Mouse (Mus musculus): ENCODE data around the gene Pgpep1.

The Pgpep1 gene

GRCm38 (mm10) chr8:70631436-70631835 lies 28.8 kb downstream of the Pgpep1 start:
- H3K36me3 ChIP-seq (ENCODE audit: insufficient read depth, low read length): no peaks in the 10 kb centered on the region
- H3K4me1 ChIP-seq (replicated peaks; ENCODE audit: low read depth, low read length): peaks cover 58% of the 10 kb centered on the region
- TF ChIP-seq NANOG (IDR thresholded peaks at IDR 0.05; ENCODE audit: borderline replicate concordance, low read length): no peak
- TF ChIP-seq CTCF (conservative IDR thresholded peaks at IDR 0.05; ENCODE audit: low read length): no peak
- TF ChIP-seq POU5F1 (IDR thresholded peaks at IDR 0.05; ENCODE audit: borderline replicate concordance, low read length): no peak
- peaks cover 5% of the 10 kb centered on the region; the same call in 1 of the 2 replicates for H3K27me3 ChIP-seq (ENCODE audit: insufficient read depth, low read length)
- H3K9me3 ChIP-seq (ENCODE audit: low read length): no peaks in the 10 kb centered on the region
- H3K4me3 ChIP-seq (replicated peaks; ENCODE audit: low read length): peak overlapping the region; percentile 76

DNA sequence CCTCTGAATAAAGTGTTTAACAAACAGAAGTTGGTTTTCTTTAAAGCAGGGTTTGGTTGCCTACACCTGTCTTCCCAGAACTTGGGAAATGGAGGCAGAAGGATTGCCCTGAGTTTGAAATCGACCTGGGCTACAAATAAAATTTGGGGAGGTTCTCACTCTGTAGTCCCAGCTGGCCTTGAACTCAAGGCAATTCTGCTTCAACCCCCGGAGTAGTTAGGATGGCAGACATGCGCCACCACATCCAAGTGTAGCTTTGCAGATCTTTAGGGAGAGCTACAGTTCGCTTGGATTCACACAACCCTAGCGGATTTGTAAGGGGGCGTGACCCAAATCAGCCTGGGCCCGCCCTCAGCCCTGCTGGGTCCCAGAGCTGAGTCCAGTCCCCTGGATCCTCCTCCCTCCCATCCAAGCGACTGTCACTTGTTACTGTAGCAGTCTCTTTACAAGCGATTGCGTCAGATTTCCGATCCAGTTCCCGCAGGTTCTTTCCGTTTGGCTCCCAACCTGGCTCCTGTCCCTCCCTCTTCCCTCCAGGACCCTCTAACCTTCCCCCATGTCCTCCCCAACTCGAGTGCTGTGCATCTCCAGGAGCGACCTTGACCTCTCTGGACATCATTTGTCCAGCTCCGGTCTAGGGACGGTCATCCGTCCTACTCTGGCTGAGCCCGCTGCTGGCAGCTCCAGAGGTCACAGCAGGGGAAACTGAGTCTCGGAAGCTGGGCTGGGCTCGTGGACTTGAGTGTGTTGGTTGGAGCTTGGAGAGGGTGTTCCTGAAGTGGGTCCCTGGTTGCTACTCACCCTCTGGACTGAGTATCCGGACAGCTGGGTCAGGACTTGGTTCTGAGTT lies 29.4 kb downstream of the Pgpep1 start:
- peaks cover 55% of the 10 kb centered on the region for H3K4me1 ChIP-seq (replicated peaks; ENCODE audit: low read depth, low read length)
- peaks cover 5% of the 10 kb centered on the region; the same call in 1 of the 2 replicates for H3K27me3 ChIP-seq (ENCODE audit: insufficient read depth, low read length)
- H3K36me3 ChIP-seq (ENCODE audit: insufficient read depth, low read length): no peaks in the 10 kb centered on the region
- H3K4me3 ChIP-seq (replicated peaks; ENCODE audit: low read length): peak overlapping the region; percentile 76
- no peaks in the 10 kb centered on the region for H3K9me3 ChIP-seq (ENCODE audit: low read length)
- no peak for TF ChIP-seq CTCF (conservative IDR thresholded peaks at IDR 0.05; ENCODE audit: low read length)
- no peak for TF ChIP-seq POU5F1 (IDR thresholded peaks at IDR 0.05; ENCODE audit: borderline replicate concordance, low read length)
- TF ChIP-seq NANOG (IDR thresholded peaks at IDR 0.05; ENCODE audit: borderline replicate concordance, low read length): no peak

- H3K36me3 ChIP-seq (ENCODE audit: insufficient read depth, low read length): no peaks in the 10 kb centered on the region
- peak overlapping the region; percentile 76 for H3K4me3 ChIP-seq (replicated peaks; ENCODE audit: low read length)
- 0 out of 2 replicates have a peak, but pooled peaks cover under 1% of the 10 kb centered on the region for H3K9me3 ChIP-seq (ENCODE audit: low read length)
- H3K4me1 ChIP-seq (replicated peaks; ENCODE audit: low read depth, low read length): peaks cover 49% of the 10 kb centered on the region
- TF ChIP-seq CTCF (conservative IDR thresholded peaks at IDR 0.05; ENCODE audit: low read length) (peak; percentile 26), NANOG (IDR thresholded peaks at IDR 0.05; ENCODE audit: borderline replicate concordance, low read length) (no peak)
- H3K27me3 ChIP-seq (ENCODE audit: insufficient read depth, low read length): peaks cover 5% of the 10 kb centered on the region
These were observed 30.3 kb downstream of the Pgpep1 start for GRCm38 (mm10) chr8:70629574-70630531.

GRCm38 (mm10) chr8:70628986-70629490 lies 31.1 kb downstream of the Pgpep1 start:
- Histone ChIP-seq H3K27me3 (ENCODE audit: insufficient read depth, low read length) (peaks cover 11% of the 10 kb centered on the region), H3K4me3 (replicated peaks; ENCODE audit: low read length) (peak overlapping the region; percentile 76; the same call in 1 of the 2 replicates), H3K36me3 (ENCODE audit: insufficient read depth, low read length) (no peaks in the 10 kb centered on the region), H3K4me1 (replicated peaks; ENCODE audit: low read depth, low read length) (peaks cover 49% of the 10 kb centered on the region), H3K9me3 (ENCODE audit: low read length) (0 out of 2 replicates have a peak, but pooled peaks cover 4% of the 10 kb centered on the region)
- TF ChIP-seq POU5F1 (IDR thresholded peaks at IDR 0.05; ENCODE audit: borderline replicate concordance, low read length) (no peak), CTCF (conservative IDR thresholded peaks at IDR 0.05; ENCODE audit: low read length) (no peak), NANOG (IDR thresholded peaks at IDR 0.05; ENCODE audit: borderline replicate concordance, low read length) (no peak)

- no peak for TF ChIP-seq POU5F1 (IDR thresholded peaks at IDR 0.05; ENCODE audit: borderline replicate concordance, low read length)
- no peak for TF ChIP-seq CTCF (conservative IDR thresholded peaks at IDR 0.05; ENCODE audit: low read length)
- no peak for TF ChIP-seq NANOG (IDR thresholded peaks at IDR 0.05; ENCODE audit: borderline replicate concordance, low read length)
- Histone ChIP-seq H3K27me3 (ENCODE audit: insufficient read depth, low read length) (peaks cover 21% of the 10 kb centered on the region), H3K4me1 (replicated peaks; ENCODE audit: low read depth, low read length) (peaks cover 29% of the 10 kb centered on the region), H3K4me3 (replicated peaks; ENCODE audit: low read length) (no peak overlapping the region), H3K9me3 (ENCODE audit: low read length) (0 out of 2 replicates have a peak, but pooled peaks cover 4% of the 10 kb centered on the region), H3K36me3 (ENCODE audit: insufficient read depth, low read length) (no peaks in the 10 kb centered on the region)
These were observed 33.1 kb downstream of the Pgpep1 start for GRCm38 (mm10) chr8:70627041-70627440.

DNA sequence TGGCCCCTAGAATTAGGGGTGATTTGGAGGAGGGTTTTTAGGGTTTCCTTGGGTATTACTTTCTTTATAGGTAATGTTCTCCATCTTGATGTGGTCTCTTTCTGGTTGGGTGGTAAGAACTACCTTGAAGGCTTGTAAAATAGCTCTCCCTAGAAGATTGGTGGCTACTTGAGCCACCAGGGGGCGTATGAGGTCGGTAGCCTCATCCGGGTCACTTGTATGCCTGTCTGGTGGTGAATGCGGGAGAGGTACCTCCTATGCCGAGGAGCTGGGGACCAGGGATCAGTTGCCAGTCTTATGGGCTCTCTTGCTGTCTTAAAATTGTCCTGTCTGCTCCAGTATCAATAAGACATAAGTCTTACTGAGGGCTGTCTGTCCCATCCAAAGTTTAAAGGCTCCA lies 35.1 kb downstream of the Pgpep1 start:
- TF ChIP-seq POU5F1 (IDR thresholded peaks at IDR 0.05; ENCODE audit: borderline replicate concordance, low read length) (no peak), CTCF (conservative IDR thresholded peaks at IDR 0.05; ENCODE audit: low read length) (peak; percentile 25), NANOG (IDR thresholded peaks at IDR 0.05; ENCODE audit: borderline replicate concordance, low read length) (no peak)
- Histone ChIP-seq H3K4me1 (replicated peaks; ENCODE audit: low read depth, low read length) (peaks cover 18% of the 10 kb centered on the region), H3K27me3 (ENCODE audit: insufficient read depth, low read length) (peaks cover 29% of the 10 kb centered on the region), H3K36me3 (ENCODE audit: insufficient read depth, low read length) (no peaks in the 10 kb centered on the region), H3K9me3 (ENCODE audit: low read length) (0 out of 2 replicates have a peak, but pooled peaks cover 4% of the 10 kb centered on the region), H3K4me3 (replicated peaks; ENCODE audit: low read length) (no peak overlapping the region)

DNA sequence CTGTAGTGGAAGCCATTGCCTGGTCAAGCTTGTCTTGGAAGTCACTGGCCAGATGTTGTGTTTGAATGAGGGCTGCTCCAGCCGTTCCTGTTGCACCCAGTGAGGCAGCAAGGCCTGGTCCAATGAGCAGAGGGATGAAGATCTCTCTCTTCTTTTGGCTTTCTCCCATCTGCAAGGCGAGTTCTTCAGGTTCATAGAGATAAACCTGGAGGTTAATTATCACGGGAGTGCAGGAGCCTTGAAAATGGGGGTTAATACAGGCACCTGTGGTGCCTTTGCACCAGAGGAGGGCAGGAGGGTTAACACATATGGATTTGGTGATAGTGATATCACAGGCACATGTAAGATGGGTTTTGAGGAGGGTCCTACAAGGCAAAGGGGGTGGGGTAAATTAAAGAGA lies 38.0 kb downstream of the Pgpep1 start:
- TF ChIP-seq NANOG (IDR thresholded peaks at IDR 0.05; ENCODE audit: borderline replicate concordance, low read length): no peak
- TF ChIP-seq CTCF (conservative IDR thresholded peaks at IDR 0.05; ENCODE audit: low read length): no peak
- no peak for TF ChIP-seq POU5F1 (IDR thresholded peaks at IDR 0.05; ENCODE audit: borderline replicate concordance, low read length)
- 0 out of 2 replicates have a peak, but pooled peaks cover 4% of the 10 kb centered on the region for H3K9me3 ChIP-seq (ENCODE audit: low read length)
- H3K4me1 ChIP-seq (replicated peaks; ENCODE audit: low read depth, low read length): peaks cover 33% of the 10 kb centered on the region
- no peak overlapping the region for H3K4me3 ChIP-seq (replicated peaks; ENCODE audit: low read length)
- H3K36me3 ChIP-seq (ENCODE audit: insufficient read depth, low read length): no peaks in the 10 kb centered on the region
- peaks cover 24% of the 10 kb centered on the region for H3K27me3 ChIP-seq (ENCODE audit: insufficient read depth, low read length)
